Mouse (Mus musculus) liver, embryonic 16.5 days (tissue): Measurements from ENCODE around the gene Ube2z. TPM values are rescaled to one million over a fixed set of nuclear protein-coding genes. Genes with fewer than 3 reads are reported as not detected.

ENCODE experiments used
- ATAC-seq: fragments of 200-750 bp; cut with Nextera tagmentation; 2 replicates; pipeline ENCODE4 v1.8.0; 2017; ENCODE audit warnings: low read depth, mild to moderate bottlenecking, moderate number of reproducible peaks, moderate library complexity
- H3K27ac ChIP-seq: fragments of 300-500 bp; sonication (generic); 2 replicates; pipeline ENCODE4 v1.5.1; 2014; ENCODE audit warnings: mild to moderate bottlenecking, low read length
- H3K27me3 ChIP-seq: fragments of 300-500 bp; sonication (generic); 2 replicates; pipeline ENCODE4 v1.6.1; 2014; ENCODE audit warnings: low read depth, low read length, mixed read lengths; ENCODE audit not compliant: control insufficient read depth, insufficient read depth
- H3K36me3 ChIP-seq: fragments of 300-500 bp; sonication (generic); 2 replicates; pipeline ENCODE4 v1.6.1; 2014; ENCODE audit warnings: mild to moderate bottlenecking; ENCODE audit not compliant: control insufficient read depth, insufficient read depth
- H3K4me1 ChIP-seq: fragments of 300-500 bp; sonication (generic); 2 replicates; pipeline ENCODE4 v1.6.1; 2014; ENCODE audit warnings: low read depth, low read length, mixed read lengths; ENCODE audit not compliant: control insufficient read depth
- H3K4me2 ChIP-seq: fragments of 300-500 bp; sonication (generic); 2 replicates; pipeline ENCODE4 v1.6.1; 2014; ENCODE audit warnings: low read depth, low read length, mixed read lengths
- H3K4me3 ChIP-seq: fragments of 300-500 bp; sonication (generic); 2 replicates; pipeline ENCODE4 v1.5.1; 2014; ENCODE audit warnings: low read depth, mild to moderate bottlenecking, low read length
- H3K9ac ChIP-seq: fragments of 300-500 bp; sonication (generic); 2 replicates; pipeline ENCODE4 v1.6.1; 2014; ENCODE audit warnings: low read depth, low read length
- H3K9me3 ChIP-seq: fragments of 300-500 bp; sonication (generic); replicated peaks from 2 replicates; pipeline ENCODE4 v1.6.1; 2016; ENCODE audit warnings: low read length; ENCODE audit not compliant: control insufficient read depth
- WGBS: fragments of 180-500 bp; shearing (Covaris S2); extraction: QIAGEN DNeasy Blood & Tissue Kit; methylation state at CpG from one replicate; pipeline ENCODE4 v1.1.7; 2014; ENCODE audit not compliant: insufficient replicate concordance; 5-methylcytosine and 5-hydroxymethylcytosine counted together
- polyA plus RNA-seq: library from polyadenylated mRNA; unstranded; fragments of >200 nt; fragmentation: Nextera tagmentation; extraction: Ambion mirVana; gene quantifications from 2 replicates; pipeline ENCODE4 v1.2.1, GENCODE M21; 2015

Ube2z gene
- polyA plus RNA-seq, 1 experiment from 2014 or later = 13.2 TPM

DNA sequence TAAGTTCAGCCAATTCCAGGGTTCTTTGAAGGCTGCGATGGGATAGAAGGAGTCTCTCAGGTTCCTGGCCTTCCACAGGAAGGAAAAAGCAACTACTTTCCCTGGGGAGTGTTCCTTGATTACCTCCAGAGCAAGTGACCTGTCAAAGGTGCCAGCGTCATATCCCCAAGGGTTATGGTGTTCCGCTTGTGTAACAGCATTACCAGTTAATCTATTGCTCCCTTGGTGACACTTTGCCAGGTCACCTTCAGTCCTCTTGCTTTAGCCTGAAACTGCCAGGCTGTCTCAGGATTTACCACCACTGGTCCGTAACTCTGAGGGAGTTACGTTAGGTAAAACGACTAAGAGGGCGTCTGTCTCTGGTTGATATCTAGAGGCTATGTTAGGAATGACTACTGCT lies 5.2 kb upstream of the Ube2z start:
- no peak for ATAC-seq
- 82% methylated on average over 7 of the region's 7 CpGs for WGBS
- no peak overlapping the region for H3K27ac ChIP-seq
- no peaks in the 10 kb centered on the region; the same call in none of the 2 replicates for H3K36me3 ChIP-seq
- no peak overlapping the region for H3K4me3 ChIP-seq
- no peaks in the 10 kb centered on the region for H3K27me3 ChIP-seq
- no peaks in the 10 kb centered on the region for H3K9me3 ChIP-seq
- peaks cover 18% of the 10 kb centered on the region for H3K4me1 ChIP-seq
- no peak overlapping the region for H3K9ac ChIP-seq
- H3K4me2 ChIP-seq = no peak overlapping the region

DNA sequence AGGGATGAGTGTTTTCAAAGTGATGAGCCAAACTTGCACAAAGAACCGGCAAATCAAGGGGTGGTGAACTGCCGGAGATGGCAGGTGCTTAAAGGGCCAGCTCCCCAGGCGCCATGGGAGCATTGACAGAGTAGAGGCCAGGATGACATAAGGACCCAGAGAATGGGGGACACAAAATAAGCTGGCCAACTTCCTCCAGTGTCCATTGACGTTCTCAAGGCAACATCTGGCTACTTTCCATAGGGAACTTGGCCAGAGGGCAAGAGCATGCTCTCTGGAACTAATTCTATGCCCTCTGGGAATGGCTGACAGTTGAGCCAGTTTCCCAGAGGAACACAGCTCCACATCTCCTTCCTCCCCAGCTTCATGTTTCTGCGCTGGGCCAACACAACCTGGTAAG lies 3.0 kb upstream of the Ube2z start:
- H3K27ac ChIP-seq = no peak overlapping the region
- ATAC-seq = no peak
- no peaks in the 10 kb centered on the region for H3K27me3 ChIP-seq
- WGBS = 64% methylated on average over 5 of the region's 5 CpGs
- no peak overlapping the region for H3K9ac ChIP-seq
- H3K4me1 ChIP-seq = peaks cover 18% of the 10 kb centered on the region
- no peaks in the 10 kb centered on the region for H3K9me3 ChIP-seq
- no peaks in the 10 kb centered on the region; the same call in none of the 2 replicates for H3K36me3 ChIP-seq
- no peak overlapping the region for H3K4me3 ChIP-seq
- no peak overlapping the region for H3K4me2 ChIP-seq

DNA sequence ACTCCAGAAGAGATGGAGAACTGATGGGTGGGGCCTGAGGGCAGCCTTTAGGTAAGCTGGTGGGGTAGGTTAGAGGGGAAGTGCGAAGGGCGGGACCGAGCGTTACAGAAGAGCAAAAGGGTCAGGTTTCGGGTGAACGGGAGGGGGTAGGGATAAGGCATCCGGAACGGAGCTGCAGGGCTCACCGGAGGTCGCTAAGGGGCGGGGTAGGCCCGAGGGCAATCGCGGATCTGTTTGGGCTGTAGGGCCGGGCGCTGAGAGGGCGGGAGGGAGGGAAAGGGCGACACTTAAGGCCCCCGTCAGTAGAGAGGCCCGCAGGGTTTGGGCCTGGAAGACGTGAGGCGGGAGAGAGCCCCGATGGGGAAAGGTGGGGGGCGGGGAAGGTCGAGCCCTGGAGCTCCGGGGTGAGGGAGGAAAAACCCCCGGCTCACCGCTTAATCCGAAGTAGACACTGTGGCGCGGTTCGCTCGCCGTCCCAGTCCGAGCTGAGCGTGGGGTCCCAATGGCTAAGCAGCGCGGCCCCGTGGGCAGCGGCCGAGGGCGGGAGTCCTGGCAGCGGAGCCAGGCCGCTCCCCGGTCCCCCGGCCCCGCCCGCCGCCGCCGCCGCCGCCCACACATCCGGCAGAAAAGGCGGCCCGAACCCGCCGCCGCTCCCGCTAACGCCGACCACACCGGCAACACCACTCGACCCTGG lies 520 bp downstream of the Ube2z start:
- Histone ChIP-seq H3K4me3 (peak overlapping the region; percentile 94), H3K36me3 (peaks cover 12% of the 10 kb centered on the region), H3K27ac (peak overlapping the region; percentile 85), H3K9me3 (no peaks in the 10 kb centered on the region), H3K4me1 (peaks cover 25% of the 10 kb centered on the region), H3K9ac (peak overlapping the region; percentile 95), H3K27me3 (no peaks in the 10 kb centered on the region), H3K4me2 (peak overlapping the region; percentile 72)
- ATAC-seq = peak; percentile 71
- 0% methylated on average over 42 of the region's 64 CpGs for WGBS

GRCm38 (mm10) chr11:96058309-96058708 lies 6.9 kb downstream of the Ube2z start:
- H3K36me3 ChIP-seq = peaks cover 44% of the 10 kb centered on the region
- H3K27me3 ChIP-seq = no peaks in the 10 kb centered on the region
- H3K4me3 ChIP-seq = no peak overlapping the region
- no peak overlapping the region for H3K9ac ChIP-seq
- no peak overlapping the region for H3K27ac ChIP-seq
- no peak overlapping the region for H3K4me2 ChIP-seq
- no peak for ATAC-seq
- WGBS = 79% methylated on average over 4 of the region's 4 CpGs
- no peaks in the 10 kb centered on the region for H3K9me3 ChIP-seq
- H3K4me1 ChIP-seq = peaks cover 8% of the 10 kb centered on the region

DNA sequence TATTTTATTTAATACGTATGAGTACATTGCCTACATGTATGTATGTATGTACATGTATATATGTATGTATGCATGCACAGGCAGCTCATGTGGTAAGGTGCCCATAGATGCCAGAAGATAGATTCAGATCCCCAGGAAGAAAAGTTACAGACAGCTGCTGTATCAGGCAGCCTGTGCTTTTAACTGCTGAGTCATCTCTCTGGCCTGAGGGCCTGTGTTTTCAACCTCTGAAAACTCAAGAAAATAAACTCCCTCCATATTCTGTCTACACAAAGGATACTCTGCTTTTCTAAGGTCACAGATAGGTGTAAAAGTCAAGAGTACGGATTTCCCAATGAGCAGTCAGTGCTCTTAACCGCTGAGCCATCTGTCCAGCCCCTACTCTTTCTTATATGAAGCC lies 14.3 kb downstream of the Ube2z start:
- Histone ChIP-seq H3K27ac (no peak overlapping the region), H3K4me1 (no peaks in the 10 kb centered on the region; the same call in 1 of the 2 replicates), H3K36me3 (peaks cover 60% of the 10 kb centered on the region), H3K9me3 (no peaks in the 10 kb centered on the region), H3K9ac (no peak overlapping the region), H3K27me3 (no peaks in the 10 kb centered on the region), H3K4me2 (no peak overlapping the region), H3K4me3 (no peak overlapping the region)
- 87% methylated on average over 3 of the region's 3 CpGs for WGBS
- no peak for ATAC-seq

DNA sequence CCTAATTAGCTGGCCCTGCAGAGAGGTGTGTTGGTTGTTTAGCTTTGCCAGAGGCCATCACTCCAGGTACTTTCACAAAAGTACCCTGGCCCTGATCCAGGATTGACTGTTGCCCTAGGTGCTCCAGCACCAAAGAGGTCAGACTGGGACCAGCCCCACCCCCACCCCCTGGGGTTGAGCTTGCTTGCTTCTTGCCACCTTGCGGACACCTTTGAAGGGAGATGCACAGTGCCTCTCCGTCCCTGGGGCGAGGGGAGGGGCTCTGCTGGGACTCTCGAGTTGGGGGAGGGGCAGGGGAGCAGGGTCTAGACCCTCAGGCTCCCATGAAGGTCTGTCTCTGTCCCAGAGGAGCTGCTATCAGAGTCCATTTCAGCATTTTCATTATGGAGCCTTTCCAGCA lies 15.2 kb downstream of the Ube2z start:
- H3K9ac ChIP-seq = no peak overlapping the region
- H3K4me3 ChIP-seq = no peak overlapping the region
- WGBS = 74% methylated on average over 4 of the region's 4 CpGs
- H3K4me1 ChIP-seq = no peaks in the 10 kb centered on the region; the same call in 1 of the 2 replicates
- ATAC-seq = 0 out of 2 replicates have a peak, but pooled peaks have one; percentile 21
- H3K9me3 ChIP-seq = no peaks in the 10 kb centered on the region
- no peak overlapping the region for H3K4me2 ChIP-seq
- no peaks in the 10 kb centered on the region for H3K27me3 ChIP-seq
- H3K36me3 ChIP-seq = peaks cover 57% of the 10 kb centered on the region
- no peak overlapping the region for H3K27ac ChIP-seq

- Histone ChIP-seq H3K4me3 (no peak overlapping the region), H3K9ac (no peak overlapping the region), H3K36me3 (peaks cover 52% of the 10 kb centered on the region), H3K27ac (no peak overlapping the region), H3K4me2 (no peak overlapping the region), H3K9me3 (no peaks in the 10 kb centered on the region), H3K4me1 (no peaks in the 10 kb centered on the region; the same call in 1 of the 2 replicates), H3K27me3 (no peaks in the 10 kb centered on the region)
- 74% methylated on average over 4 of the region's 4 CpGs for WGBS
- no peak for ATAC-seq
Measured at GRCm38 (mm10) chr11:96047469-96048373, 17.5 kb downstream of the Ube2z start.

GRCm38 (mm10) chr11:96046793-96047192 lies 18.4 kb downstream of the Ube2z start:
- Histone ChIP-seq H3K27ac (0 out of 2 replicates have a peak overlapping the region, but pooled peaks have one; percentile 8), H3K27me3 (no peaks in the 10 kb centered on the region), H3K36me3 (peaks cover 47% of the 10 kb centered on the region), H3K4me3 (no peak overlapping the region), H3K9me3 (no peaks in the 10 kb centered on the region), H3K4me1 (no peaks in the 10 kb centered on the region; the same call in 1 of the 2 replicates), H3K9ac (no peak overlapping the region), H3K4me2 (no peak overlapping the region)
- ATAC-seq = peak; percentile 41; the same call in 1 of the 2 replicates
- WGBS = 51% methylated on average over 2 of the region's 2 CpGs

DNA sequence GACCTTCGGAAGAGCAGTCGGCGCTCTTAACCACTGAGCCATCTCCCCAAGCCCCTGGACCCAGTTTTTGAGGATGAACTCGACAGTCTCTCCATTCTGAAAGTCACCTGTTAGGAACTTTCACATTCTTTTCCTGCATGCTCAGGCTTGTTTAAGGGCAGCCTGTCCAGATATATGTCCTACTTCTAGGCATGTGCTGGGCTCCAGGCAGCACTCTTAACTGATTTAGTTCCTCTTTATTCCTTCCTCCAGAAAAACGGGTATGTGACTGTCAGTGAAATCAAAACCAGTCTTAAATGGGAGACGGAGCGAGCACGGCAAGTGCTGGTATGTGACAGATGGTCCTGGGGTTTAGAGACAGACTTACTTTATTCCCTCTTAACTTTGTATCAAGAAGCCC lies 19.2 kb downstream of the Ube2z start:
- H3K36me3 ChIP-seq = peaks cover 40% of the 10 kb centered on the region
- H3K27me3 ChIP-seq = no peaks in the 10 kb centered on the region
- no peak overlapping the region for H3K27ac ChIP-seq
- no peak for ATAC-seq
- H3K4me2 ChIP-seq = no peak overlapping the region
- H3K4me3 ChIP-seq = no peak overlapping the region
- H3K4me1 ChIP-seq = no peaks in the 10 kb centered on the region; the same call in 1 of the 2 replicates
- WGBS = 77% methylated on average over 8 of the region's 8 CpGs
- H3K9me3 ChIP-seq = no peaks in the 10 kb centered on the region
- H3K9ac ChIP-seq = no peak overlapping the region
